Mouse (Mus musculus) erythroblast, embryonic 14.5 days (primary cell): ENCODE measurements around the gene Fhod1.

Source experiments
- GATA1 ChIP-seq: IDR thresholded peaks from 2 replicates; pipeline ENCODE4 v1.6.1; 2012; ENCODE audit warnings: low read length, inconsistent platforms, mixed read lengths
- TAL1 ChIP-seq: IDR thresholded peaks from 3 replicates; pipeline ENCODE4 v1.6.1; 2012; ENCODE audit warnings: low read length, inconsistent platforms, mixed read lengths

- no peak for TF ChIP-seq GATA1
- TF ChIP-seq TAL1, result no peak
Measured at GRCm38 (mm10) chr8:105393089-105393787, 45.5 kb upstream of the Fhod1 start.
